Mouse (Mus musculus): ENCODE data around the gene Trim46.

The Trim46 gene

DNA sequence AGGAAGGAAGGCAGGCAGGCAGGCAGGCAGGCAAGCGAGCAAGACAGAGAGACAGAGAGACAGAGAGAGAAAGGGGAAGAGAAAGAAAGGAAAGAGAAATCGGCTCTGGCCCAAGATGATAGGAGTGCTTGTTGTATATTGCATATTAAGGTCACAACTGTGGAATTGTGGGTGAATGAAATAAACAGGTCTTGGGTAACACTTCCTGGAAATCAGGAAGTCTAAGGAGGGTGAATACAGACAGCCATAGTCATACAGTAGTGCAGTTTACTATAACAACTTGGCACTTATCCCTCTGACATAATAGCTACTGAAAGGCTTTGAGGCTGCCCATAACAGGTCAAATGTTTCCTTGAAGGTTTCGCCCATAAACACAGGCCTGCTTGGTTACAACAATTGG lies 46.3 kb downstream of the Trim46 start:
- H3K27me3 ChIP-seq (ENCODE audit: control insufficient read depth, insufficient read depth, low read length, poor library complexity, severe bottlenecking), result no peaks in the 10 kb centered on the region
- peak; percentile 32 for DNase-seq (ENCODE audit: low read depth, low spot score)
- no peaks in the 10 kb centered on the region; the same call in 1 of the 2 replicates for H3K36me3 ChIP-seq (ENCODE audit: control insufficient read depth, insufficient read depth, low read length, poor library complexity, severe bottlenecking)

- H3K27me3 ChIP-seq (ENCODE audit: control insufficient read depth, insufficient read depth, low read length, poor library complexity, severe bottlenecking), result no peaks in the 10 kb centered on the region
- no peaks in the 10 kb centered on the region for H3K36me3 ChIP-seq (ENCODE audit: control insufficient read depth, insufficient read depth, low read length, poor library complexity, severe bottlenecking)
- peak; percentile 97 for DNase-seq (ENCODE audit: low read depth, low spot score)
Observed at GRCm38 (mm10) chr3:89195979-89196877, 49.9 kb downstream of the Trim46 start.

DNA sequence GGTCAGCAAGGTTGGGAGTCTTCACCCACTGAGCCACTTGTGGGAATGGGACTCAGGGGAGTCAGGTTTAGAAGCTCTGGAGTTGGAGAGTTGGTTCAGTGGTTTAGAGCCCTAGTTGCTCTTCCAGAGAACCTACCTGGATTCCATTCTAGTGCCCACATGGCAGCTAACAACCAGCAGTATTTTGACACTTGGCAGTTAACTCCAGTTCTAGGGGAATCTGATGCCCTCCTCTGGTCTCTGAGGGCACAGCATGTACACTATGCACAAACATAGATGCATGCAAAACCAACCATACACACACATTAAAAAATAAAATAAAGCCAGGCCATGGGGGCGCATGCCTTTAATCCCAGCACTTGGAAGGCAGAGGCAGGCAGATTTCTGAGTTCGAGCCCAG lies 52.3 kb downstream of the Trim46 start:
- Histone ChIP-seq H3K27me3 (ENCODE audit: control insufficient read depth, insufficient read depth, low read length, poor library complexity, severe bottlenecking) (no peaks in the 10 kb centered on the region), H3K36me3 (ENCODE audit: control insufficient read depth, insufficient read depth, low read length, poor library complexity, severe bottlenecking) (no peaks in the 10 kb centered on the region)
- DNase-seq (ENCODE audit: low read depth, low spot score), result peak; percentile 69

- DNase-seq (ENCODE audit: low read depth, low spot score), result no peak
- Histone ChIP-seq H3K27me3 (ENCODE audit: control insufficient read depth, insufficient read depth, low read length, poor library complexity, severe bottlenecking) (no peaks in the 10 kb centered on the region), H3K36me3 (ENCODE audit: control insufficient read depth, insufficient read depth, low read length, poor library complexity, severe bottlenecking) (no peaks in the 10 kb centered on the region)
Observed at GRCm38 (mm10) chr3:89193351-89193750, 52.8 kb downstream of the Trim46 start.

- no peaks in the 10 kb centered on the region for H3K36me3 ChIP-seq (ENCODE audit: control insufficient read depth, insufficient read depth, low read length, poor library complexity, severe bottlenecking)
- DNase-seq (ENCODE audit: low read depth, low spot score), result peak; percentile 52
- H3K27me3 ChIP-seq (ENCODE audit: control insufficient read depth, insufficient read depth, low read length, poor library complexity, severe bottlenecking), result no peaks in the 10 kb centered on the region
Observed at GRCm38 (mm10) chr3:89190436-89190835, 55.7 kb downstream of the Trim46 start.

DNA sequence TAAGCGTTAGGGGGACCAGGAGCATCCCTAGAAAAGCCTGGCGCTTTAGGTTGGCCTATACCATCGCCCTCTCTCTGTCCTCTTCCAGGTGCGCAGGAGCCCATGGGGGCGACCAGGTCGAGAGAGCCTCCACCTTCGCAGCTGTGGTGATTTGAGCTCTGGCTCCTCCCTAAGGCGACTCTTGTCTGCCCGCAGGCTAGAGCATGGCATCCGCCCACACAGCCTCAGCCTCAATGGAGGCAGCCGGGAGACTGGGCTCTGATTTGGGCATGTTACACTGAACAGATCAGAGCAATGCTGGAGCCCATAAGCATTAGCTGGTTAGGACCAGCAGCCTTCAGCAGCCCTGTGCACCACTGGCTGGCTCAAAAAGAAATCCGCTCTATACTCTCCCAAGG lies 57.6 kb downstream of the Trim46 start:
- DNase-seq (ENCODE audit: low read depth, low spot score), result peak; percentile 37
- H3K36me3 ChIP-seq (ENCODE audit: control insufficient read depth, insufficient read depth, low read length, poor library complexity, severe bottlenecking), result no peaks in the 10 kb centered on the region
- no peaks in the 10 kb centered on the region for H3K27me3 ChIP-seq (ENCODE audit: control insufficient read depth, insufficient read depth, low read length, poor library complexity, severe bottlenecking)

- Histone ChIP-seq H3K27me3 (ENCODE audit: control insufficient read depth, insufficient read depth, low read length, poor library complexity, severe bottlenecking) (no peaks in the 10 kb centered on the region), H3K36me3 (ENCODE audit: control insufficient read depth, insufficient read depth, low read length, poor library complexity, severe bottlenecking) (no peaks in the 10 kb centered on the region)
- DNase-seq (ENCODE audit: low read depth, low spot score), result peak; percentile 52
Observed at GRCm38 (mm10) chr3:89187690-89188477, 58.2 kb downstream of the Trim46 start.

DNA sequence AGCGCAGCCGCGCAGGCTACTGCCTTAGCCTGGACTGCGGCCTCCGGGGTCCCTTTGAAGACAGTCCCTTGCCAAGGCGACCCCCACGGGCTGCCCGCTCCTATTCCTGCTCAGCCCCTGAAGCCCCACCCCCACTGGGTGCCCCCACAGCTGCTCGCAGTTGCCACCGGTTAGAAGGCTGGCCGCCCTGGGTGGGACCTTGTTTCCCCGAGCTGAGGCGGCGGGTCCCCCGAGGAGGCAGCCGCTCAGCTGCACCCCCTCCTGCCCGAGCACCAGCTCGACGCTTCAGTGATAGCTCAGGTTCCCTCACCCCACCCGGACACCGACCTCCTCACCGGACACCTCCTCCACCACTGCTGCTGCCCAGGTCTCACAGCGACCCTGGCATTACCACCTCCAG lies 58.9 kb downstream of the Trim46 start:
- Histone ChIP-seq H3K36me3 (ENCODE audit: control insufficient read depth, insufficient read depth, low read length, poor library complexity, severe bottlenecking) (no peaks in the 10 kb centered on the region), H3K27me3 (ENCODE audit: control insufficient read depth, insufficient read depth, low read length, poor library complexity, severe bottlenecking) (no peaks in the 10 kb centered on the region)
- peak; percentile 32 for DNase-seq (ENCODE audit: low read depth, low spot score)

Data from splenic B cell, adult 2 months (primary cell).